In genomic region chr16:14449861-14450260, GRCm38 (mm10) we compare ENCODE assay signal across 24 mouse cellular contexts.
A peak's percentile ranks its signal among the peaks of the same experiment; 100 is the strongest.
DNase-seq lines count a peak whose midpoint lies in the region; ATAC-seq and TF ChIP-seq lines count a peak whose summit lies in the region.
"Had no signal": no experiment of that assay in that cellular context is flagged by ENCODE, and none has a peak within 500 bp of the region (broad histone marks: within the 10 kb centered on the region; RNA-seq: fewer than 3 reads in every experiment).

No protein-coding gene starts in this region.

- ATAC-seq in lung, embryonic 14.5 days (ENCODE audit: insufficient read depth), result no peak
- no peak for ATAC-seq in megakaryocyte progenitor cell, adult 5-6 weeks (replicated peaks; ENCODE audit: poor library complexity)
- ATAC-seq: activated CD4-positive, CD25-positive, alpha-beta regulatory T cell, adult 4 months; intestine, embryonic 15.5 days had no signal

- H3K36me3 ChIP-seq in lung, embryonic 14.5 days (ENCODE audit: insufficient read depth), result peaks cover 14% of the 10 kb centered on the region
- H3K36me3 ChIP-seq: heart, embryonic 12.5 days had no signal

- H3K4me2 ChIP-seq in lung, embryonic 14.5 days, result no peak overlapping the region
- H3K4me2 ChIP-seq: forebrain, embryonic 12.5 days; heart, embryonic 12.5 days; hindbrain, embryonic 15.5 days; intestine, embryonic 15.5 days had no signal

- H3K9me3 ChIP-seq in lung, embryonic 14.5 days (ENCODE audit: low read depth, low read length), result no peaks in the 10 kb centered on the region
- H3K9me3 ChIP-seq: embryonic facial prominence, embryonic 10.5 days; forebrain, embryonic 12.5 days; heart, embryonic 12.5 days; hindbrain, embryonic 15.5 days; intestine, embryonic 15.5 days; megakaryocyte, embryonic 14.5 days had no signal

- DNase-seq in lung, embryonic 14.5 days, result peak; percentile 12
- no peak for DNase-seq in lung, postnatal 14 days
- peak; percentile 90 for DNase-seq in NIH3T3 (ENCODE audit: low read depth)
- peak; percentile 55 to 60 for DNase-seq in frontal cortex, postnatal 36 days (ENCODE audit: low spot score in 2 of 2)
- peak; percentile 46 for DNase-seq in right cerebral cortex, postnatal 14 days
- DNase-seq in adrenal gland, adult (ENCODE audit: inconsistent age in 2 of 2, low spot score in 1 of 2), result no peak
- DNase-seq: adrenal gland, postnatal 14 days; cerebellum, adult 2 months; cerebellum, postnatal 36 days; kidney, postnatal 4 days; layer of hippocampus, adult 9-11 months; liver; midbrain, embryonic 14.5 days; spleen, adult 18-20 months; thymus, postnatal 36 days had no signal

- H3K4me3 ChIP-seq in lung, embryonic 14.5 days (ENCODE audit: low read depth, low read length), result no peak overlapping the region
- H3K4me3 ChIP-seq: embryonic facial prominence, embryonic 10.5 days; forebrain, embryonic 12.5 days; heart, embryonic 12.5 days; hindbrain, embryonic 15.5 days; intestine, embryonic 15.5 days; megakaryocyte, embryonic 14.5 days; myocyte had no signal

- no peak for TF ChIP-seq CTCF in lung, embryonic 14.5 days (IDR thresholded peaks at IDR 0.05; ENCODE audit: low read depth)

- no peak overlapping the region for H3K9ac ChIP-seq in lung, embryonic 14.5 days
- H3K9ac ChIP-seq: forebrain, embryonic 12.5 days; heart, embryonic 12.5 days; hindbrain, embryonic 15.5 days; intestine, embryonic 15.5 days had no signal

- WGBS in lung, embryonic 14.5 days, result 80% methylated on average over 4 of the region's 4 CpGs

- no peaks in the 10 kb centered on the region for H3K4me1 ChIP-seq in lung, embryonic 14.5 days (ENCODE audit: insufficient read depth)
- H3K4me1 ChIP-seq: embryonic facial prominence, embryonic 10.5 days; forebrain, embryonic 12.5 days; intestine, embryonic 15.5 days had no signal

- H3K27ac ChIP-seq in lung, embryonic 14.5 days (ENCODE audit: low read depth), result no peak overlapping the region
- H3K27ac ChIP-seq: embryonic facial prominence, embryonic 10.5 days; forebrain, embryonic 12.5 days; hindbrain, embryonic 15.5 days; intestine, embryonic 15.5 days had no signal

- no peaks in the 10 kb centered on the region for H3K27me3 ChIP-seq in lung, embryonic 14.5 days (ENCODE audit: insufficient read depth, low read length)
- H3K27me3 ChIP-seq: forebrain, embryonic 12.5 days; hindbrain, embryonic 15.5 days; intestine, embryonic 15.5 days; megakaryocyte, embryonic 14.5 days had no signal

Comparison
In these comparisons a context has a peak if more than half of its experiments do, and no peak if none do; other contexts are left out.
1. DNase-seq: peak in lung, embryonic 14.5 days (single experiment), NIH3T3 (single experiment), frontal cortex, postnatal 36 days (2 of 2) and right cerebral cortex, postnatal 14 days (single experiment); none in lung, postnatal 14 days (single experiment) and adrenal gland, adult (0 of 2).